In the genomic region with DNA sequence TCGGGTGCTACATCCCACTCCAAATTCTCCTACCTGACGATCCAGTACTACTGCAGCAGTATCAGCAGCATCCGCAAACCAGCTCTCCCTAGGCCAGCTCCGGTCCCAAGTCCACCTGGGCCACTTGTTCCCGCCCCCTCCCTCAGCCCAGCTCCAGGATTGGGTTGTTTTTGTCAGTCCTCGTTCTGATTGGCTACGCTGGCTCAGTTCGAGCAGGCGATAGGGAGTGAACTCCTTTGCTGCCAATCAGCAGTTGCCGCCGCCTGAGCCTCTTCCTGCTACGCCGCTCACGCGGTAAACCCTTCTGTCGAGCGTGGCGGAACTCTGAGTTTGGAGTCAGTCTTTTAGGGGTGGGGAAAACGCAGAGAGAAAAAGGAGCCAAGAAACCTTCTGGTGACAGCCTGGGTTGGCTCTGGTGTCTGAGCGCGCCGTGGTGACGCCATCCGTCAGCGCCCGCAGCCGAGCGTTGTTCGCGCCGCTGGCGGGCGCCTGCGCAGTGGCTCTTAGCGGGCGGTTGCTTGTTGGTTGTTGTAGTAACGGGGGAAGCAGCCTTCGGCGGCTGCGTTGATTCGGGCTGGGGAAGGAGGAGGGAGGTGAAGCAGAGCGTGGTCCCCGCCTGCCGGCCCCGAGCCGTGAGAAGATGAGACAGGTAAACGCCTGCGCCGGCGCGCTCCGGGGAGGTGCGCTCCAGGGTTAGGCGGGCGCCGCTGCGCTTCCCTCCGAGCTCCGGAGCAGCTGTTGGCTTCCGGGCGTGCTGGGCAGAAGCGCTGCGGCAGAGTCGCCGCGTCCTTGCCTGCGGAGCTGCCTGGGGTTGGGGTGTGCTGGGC, we compare ENCODE assay signal across 8 mouse cellular contexts. TPM values are rescaled to one million over a fixed set of nuclear protein-coding genes. Genes with fewer than 3 reads are reported as not detected.
DNase-seq lines count a peak whose midpoint lies in the region; ATAC-seq and TF ChIP-seq lines count a peak whose summit lies in the region.

Erg28 (minus strand) TSS at position 113 of the 827 bp plus-strand sequence.
Ttll5 (plus strand) TSS at position 222 of the 827 bp plus-strand sequence.

- peak; percentile 68 for TF ChIP-seq POLR2A in CH12.LX (IDR thresholded peaks at IDR 0.05; ENCODE audit: low read depth, low read length)

- DNase-seq in CH12.LX (ENCODE audit: extremely low read depth), result peak; percentile 95
- peak; percentile 94 for DNase-seq in c-Kit-positive CD71-positive TER-119-negative erythroid progenitor cells, embryonic 14.5 days (ENCODE audit: low read depth)
- DNase-seq in forebrain, embryonic 11.5 days (ENCODE audit: low spot score), result peak; percentile 97
- peak; percentile 95 to 96 for DNase-seq in kidney, postnatal 36 days
- DNase-seq in telencephalon, adult 2 months (ENCODE audit: low read depth, low spot score), result peak; percentile 98

- TF ChIP-seq CTCF in CH12.LX (conservative IDR thresholded peaks at IDR 0.05 in 1 of 2, IDR thresholded peaks at IDR 0.05 in 1 of 2; ENCODE audit: low read depth in 2 of 2, low read length in 2 of 2), result no peak

- dilution Hi-C loops in CH12.LX (cut with MboI; ENCODE audit: extremely low pct_ligation_motif_present, extremely low pct_unique_long_range_greater_than_20kb, low sequenced_read_pairs), result no loop called here

- H3K79me2 ChIP-seq in CH12.LX (replicated peaks; ENCODE audit: control insufficient read depth, extremely low read depth, insufficient read depth, poor library complexity, severe bottlenecking), result peaks cover 19% of the 10 kb centered on the region

- H3K4me2 ChIP-seq in CH12.LX (ENCODE audit: insufficient read depth, low read depth, poor library complexity, severe bottlenecking), result peak within 1 kb of the TSS; percentile 97
- H3K4me2 ChIP-seq in forebrain, embryonic 11.5 days (ENCODE audit: low read depth, low read length, severe bottlenecking), result peak within 1 kb of the TSS; percentile 75
- H3K4me2 ChIP-seq in heart, embryonic 16.5 days (ENCODE audit: low read depth, low read length), result peak within 1 kb of the TSS; percentile 95
- peak within 1 kb of the TSS; percentile 84 for H3K4me2 ChIP-seq in liver, embryonic 15.5 days
- peak within 1 kb of the TSS; percentile 84 for H3K4me2 ChIP-seq in neural tube, embryonic 12.5 days (replicated peaks)

- H3K9me3 ChIP-seq in CH12.LX (replicated peaks; ENCODE audit: low read length), result no peaks in the 10 kb centered on the region
- no peaks in the 10 kb centered on the region for H3K9me3 ChIP-seq in forebrain, embryonic 11.5 days (ENCODE audit: control insufficient read depth, low read length)
- H3K9me3 ChIP-seq in heart, embryonic 16.5 days (replicated peaks; ENCODE audit: control insufficient read depth, low read length), result no peaks in the 10 kb centered on the region
- H3K9me3 ChIP-seq in liver, embryonic 15.5 days (replicated peaks), result no peaks in the 10 kb centered on the region
- H3K9me3 ChIP-seq in neural tube, embryonic 12.5 days, result no peaks in the 10 kb centered on the region

- TF ChIP-seq RAD21 in CH12.LX (IDR thresholded peaks at IDR 0.05; ENCODE audit: low read depth, low read length), result no peak

- ATAC-seq in forebrain, embryonic 11.5 days (replicated peaks; ENCODE audit: low FRiP score), result peak; percentile 99
- ATAC-seq in heart, embryonic 16.5 days (replicated peaks; ENCODE audit: extremely low read depth, insufficient read depth, low FRiP score), result peak; percentile 95
- peak; percentile 96 for ATAC-seq in liver, embryonic 15.5 days (ENCODE audit: insufficient read depth)
- peak; percentile 100 for ATAC-seq in neural tube, embryonic 12.5 days (ENCODE audit: low FRiP score, low read depth)

- in situ Hi-C loops in CH12.LX (cut with MboI; ENCODE audit: low pct_ligation_motif_present, low pct_unique_long_range_greater_than_20kb, low sequenced_read_pairs), result loop anchor here (5.0 kb wide), 1 partner anchor 137 kb away; the partner anchor contains the start of gene Batf

- peak within 1 kb of the TSS; percentile 67 for H3K27ac ChIP-seq in CH12.LX (ENCODE audit: insufficient read depth, low read depth)
- peak within 1 kb of the TSS; percentile 94 for H3K27ac ChIP-seq in forebrain, embryonic 11.5 days (ENCODE audit: low read depth, low read length)
- H3K27ac ChIP-seq in heart, embryonic 16.5 days (ENCODE audit: low read length), result peak within 1 kb of the TSS; percentile 99
- H3K27ac ChIP-seq in liver, embryonic 15.5 days (replicated peaks), result peak within 1 kb of the TSS; percentile 95
- H3K27ac ChIP-seq in neural tube, embryonic 12.5 days, result peak within 1 kb of the TSS; percentile 90

- under 1% methylated on average over 67 of the region's 67 CpGs for WGBS in forebrain, embryonic 11.5 days
- under 1% methylated on average over 67 of the region's 67 CpGs for WGBS in heart, embryonic 16.5 days
- WGBS in liver, embryonic 15.5 days (ENCODE audit: insufficient replicate concordance), result under 1% methylated on average over 67 of the region's 67 CpGs
- WGBS in neural tube, embryonic 12.5 days, result under 1% methylated on average over 67 of the region's 67 CpGs

- H3K4me3 ChIP-seq in CH12.LX (replicated peaks in 1 of 3; ENCODE audit: low read depth in 2 of 3, low read length in 2 of 3, poor library complexity in 1 of 3), result peak within 1 kb of the TSS; percentile 74 to 98 (median 84)
- peak within 1 kb of the TSS; percentile 77 for H3K4me3 ChIP-seq in forebrain, embryonic 11.5 days (ENCODE audit: low read depth, low read length)
- H3K4me3 ChIP-seq in heart, embryonic 16.5 days (ENCODE audit: low read length), result peak within 1 kb of the TSS; percentile 98
- peak within 1 kb of the TSS; percentile 86 for H3K4me3 ChIP-seq in liver, embryonic 15.5 days (replicated peaks)
- peak within 1 kb of the TSS; percentile 85 for H3K4me3 ChIP-seq in neural tube, embryonic 12.5 days

- no peak for TF ChIP-seq EP300 in CH12.LX (IDR thresholded peaks at IDR 0.05; ENCODE audit: low read length)

- H3K36me3 ChIP-seq in CH12.LX (replicated peaks in 1 of 2; ENCODE audit: control insufficient read depth in 1 of 2, insufficient read depth in 1 of 2, low read length in 1 of 2), result peaks cover 13 to 54% of the 10 kb centered on the region in 2 experiments
- no peaks in the 10 kb centered on the region; the same call in 1 of the 2 replicates for H3K36me3 ChIP-seq in forebrain, embryonic 11.5 days (ENCODE audit: control insufficient read depth, insufficient read depth, low read length)
- peaks cover 9% of the 10 kb centered on the region for H3K36me3 ChIP-seq in heart, embryonic 16.5 days (ENCODE audit: control insufficient read depth, insufficient read depth)
- H3K36me3 ChIP-seq in liver, embryonic 15.5 days (replicated peaks), result peaks cover 32% of the 10 kb centered on the region
- peaks cover 24% of the 10 kb centered on the region; the same call in 1 of the 2 replicates for H3K36me3 ChIP-seq in neural tube, embryonic 12.5 days

- H3K4me1 ChIP-seq in CH12.LX (ENCODE audit: control insufficient read depth in 1 of 2, insufficient read depth in 2 of 2), result peaks cover 4 to 24% of the 10 kb centered on the region in 2 experiments; a peak in 2 of 4 replicates
- H3K4me1 ChIP-seq in forebrain, embryonic 11.5 days (replicated peaks; ENCODE audit: control insufficient read depth, insufficient read depth, low read length), result 0 out of 2 replicates have a peak, but pooled peaks cover 5% of the 10 kb centered on the region
- H3K4me1 ChIP-seq in heart, embryonic 16.5 days (ENCODE audit: control insufficient read depth, insufficient read depth, low read length), result peaks cover 24% of the 10 kb centered on the region
- H3K4me1 ChIP-seq in liver, embryonic 15.5 days (replicated peaks), result peaks cover 39% of the 10 kb centered on the region
- H3K4me1 ChIP-seq in neural tube, embryonic 12.5 days, result peaks cover 9% of the 10 kb centered on the region

- peak within 1 kb of the TSS; percentile 28 for H3K9ac ChIP-seq in CH12.LX (ENCODE audit: insufficient read depth, low read depth)
- H3K9ac ChIP-seq in forebrain, embryonic 11.5 days (ENCODE audit: low read length), result peak within 1 kb of the TSS; percentile 79
- H3K9ac ChIP-seq in heart, embryonic 16.5 days (ENCODE audit: low read length), result peak within 1 kb of the TSS; percentile 87
- H3K9ac ChIP-seq in liver, embryonic 15.5 days, result peak within 1 kb of the TSS; percentile 83
- H3K9ac ChIP-seq in neural tube, embryonic 12.5 days, result peak within 1 kb of the TSS; percentile 70

- H3K27me3 ChIP-seq in CH12.LX (replicated peaks), result no peaks in the 10 kb centered on the region
- no peaks in the 10 kb centered on the region for H3K27me3 ChIP-seq in forebrain, embryonic 11.5 days (ENCODE audit: control insufficient read depth, insufficient read depth, low read length)
- no peaks in the 10 kb centered on the region for H3K27me3 ChIP-seq in heart, embryonic 16.5 days (ENCODE audit: control insufficient read depth, insufficient read depth, low read length)
- H3K27me3 ChIP-seq in liver, embryonic 15.5 days, result no peaks in the 10 kb centered on the region
- H3K27me3 ChIP-seq in neural tube, embryonic 12.5 days (replicated peaks), result no peaks in the 10 kb centered on the region

TF ChIP-seq in CH12.LX, 34 proteins besides CTCF, POLR2A, EP300 and RAD21 (continues in another document):
- TF ChIP-seq MAZ (IDR thresholded peaks at IDR 0.05; ENCODE audit: low read depth, low read length) (no peak), MEF2A (IDR thresholded peaks at IDR 0.05; ENCODE audit: borderline replicate concordance, low read depth, low read length) (no peak), UBTF (IDR thresholded peaks at IDR 0.05; ENCODE audit: low read depth, low read length) (peak; percentile 82; the same call in 1 of the 2 replicates), MAFK (IDR thresholded peaks at IDR 0.05; ENCODE audit: insufficient replicate concordance, low read length) (no peak), MAX (IDR thresholded peaks at IDR 0.05; ENCODE audit: low read length) (peak; percentile 36; the same call in 1 of the 2 replicates)

RNA-seq across cellular contexts. Expression of gene Erg28, which starts in this region (rescaled TPM):
- 83.6 and 91.5 TPM in 2 replicates for total RNA-seq in CH12.LX (2012; rRNA removed)
- total RNA-seq in CH12.LX (2014; rRNA removed), result 246 and 318 TPM in 2 replicates
- 124 and 143 TPM in 2 replicates for polyA plus RNA-seq in CH12.LX (2012; ENCODE audit: insufficient read length, low read depth)
- polyA plus RNA-seq in forebrain, embryonic 11.5 days (2014; fragmentation: Nextera tagmentation; extraction: Ambion mirVana), result 101 and 107 TPM in 2 replicates
- polyA plus RNA-seq in heart, embryonic 16.5 days (2015; fragmentation: Nextera tagmentation; extraction: Ambion mirVana), result 56.3 and 65.6 TPM in 2 replicates
- 89.8 and 95.8 TPM in 2 replicates for polyA plus RNA-seq in liver, embryonic 15.5 days (2015; fragmentation: Nextera tagmentation; extraction: Ambion mirVana)
- 86.5 and 91.1 TPM in 2 replicates for polyA plus RNA-seq in neural tube, embryonic 12.5 days (2016; fragmentation: Nextera tagmentation; extraction: Ambion mirVana)

RNA-seq across cellular contexts. Expression of gene Ttll5, which starts in this region (rescaled TPM):
- 8.7 and 10.4 TPM in 2 replicates for total RNA-seq in CH12.LX (2012; rRNA removed)
- total RNA-seq in CH12.LX (2014; rRNA removed), result 4.6 and 5.7 TPM in 2 replicates
- polyA plus RNA-seq in CH12.LX (2012; ENCODE audit: insufficient read length, low read depth), result 14.0 and 14.8 TPM in 2 replicates
- polyA plus RNA-seq in forebrain, embryonic 11.5 days (2014; fragmentation: Nextera tagmentation; extraction: Ambion mirVana), result 15.6 and 19.9 TPM in 2 replicates
- 14.9 and 15.5 TPM in 2 replicates for polyA plus RNA-seq in heart, embryonic 16.5 days (2015; fragmentation: Nextera tagmentation; extraction: Ambion mirVana)
- 5.5 and 6.8 TPM in 2 replicates for polyA plus RNA-seq in liver, embryonic 15.5 days (2015; fragmentation: Nextera tagmentation; extraction: Ambion mirVana)
- polyA plus RNA-seq in neural tube, embryonic 12.5 days (2016; fragmentation: Nextera tagmentation; extraction: Ambion mirVana), result 12.7 and 17.1 TPM in 2 replicates

Comparison
In these comparisons a context has a peak if more than half of its experiments do, and no peak if none do; other contexts are left out.
1. Peak in every context shown above with its lines: DNase-seq, ATAC-seq, H3K4me3 ChIP-seq and H3K27ac ChIP-seq.
2. H3K9ac ChIP-seq: peak in every context shown above with its lines; median percentile 87 in heart, embryonic 16.5 days; 83 in liver, embryonic 15.5 days; 79 in forebrain, embryonic 11.5 days; 70 in neural tube, embryonic 12.5 days; 28 in CH12.LX.